8 mouse cellular contexts compared by ENCODE assay signal in genomic region chr13:21530781-21531201, GRCm38 (mm10). TPM values are rescaled to one million over a fixed set of nuclear protein-coding genes. Genes with fewer than 3 reads are reported as not detected.
DNase-seq lines count a peak whose midpoint lies in the region; ATAC-seq and TF ChIP-seq lines count a peak whose summit lies in the region.

TSS of gene Zkscan8 (minus strand) at chr13:21531120.

- no peaks in the 10 kb centered on the region for H3K79me3 ChIP-seq in C2C12 (ENCODE audit: low read depth)

- WGBS in heart, embryonic 12.5 days: under 1% methylated on average over 39 of the region's 39 CpGs
- 0% methylated on average over 39 of the region's 39 CpGs for WGBS in kidney, postnatal 0 days
- WGBS in liver, embryonic 11.5 days: under 1% methylated on average over 39 of the region's 39 CpGs
- 0% methylated on average over 39 of the region's 39 CpGs for WGBS in stomach, embryonic 14.5 days

- peaks cover 17% of the 10 kb centered on the region for H3K79me2 ChIP-seq in C2C12 (ENCODE audit: control insufficient read depth, insufficient read depth)

- ATAC-seq in heart, embryonic 12.5 days (ENCODE audit: insufficient number of reproducible peaks, low FRiP score): peak; percentile 93
- ATAC-seq in kidney, postnatal 0 days (replicated peaks; ENCODE audit: low FRiP score, low read depth): peak; percentile 98
- ATAC-seq in liver, embryonic 11.5 days (replicated peaks; ENCODE audit: low FRiP score): peak; percentile 99
- ATAC-seq in stomach, embryonic 14.5 days (ENCODE audit: insufficient number of reproducible peaks, insufficient read depth, low FRiP score, low read depth): peak; percentile 97

- peak within 1 kb of the TSS; percentile 69 for H3K4me2 ChIP-seq in heart, embryonic 12.5 days
- peak within 1 kb of the TSS; percentile 68 for H3K4me2 ChIP-seq in kidney, postnatal 0 days (ENCODE audit: low read length)
- H3K4me2 ChIP-seq in liver, embryonic 11.5 days: peak within 1 kb of the TSS; percentile 71
- H3K4me2 ChIP-seq in stomach, embryonic 14.5 days (replicated peaks; ENCODE audit: low read depth, low read length): peak within 1 kb of the TSS; percentile 64

- H3K27me3 ChIP-seq in C2C12 (ENCODE audit: control insufficient read depth, insufficient read depth, insufficient read length): no peaks in the 10 kb centered on the region
- peaks cover 14% of the 10 kb centered on the region for H3K27me3 ChIP-seq in erythroblast, embryonic 14.5 days (ENCODE audit: control insufficient read depth)
- H3K27me3 ChIP-seq in heart, embryonic 12.5 days (replicated peaks): no peaks in the 10 kb centered on the region
- H3K27me3 ChIP-seq in kidney, postnatal 0 days (ENCODE audit: insufficient read depth, low read length): no peaks in the 10 kb centered on the region
- no peaks in the 10 kb centered on the region; the same call in 1 of the 2 replicates for H3K27me3 ChIP-seq in liver, embryonic 11.5 days (replicated peaks; ENCODE audit: control insufficient read depth, insufficient read depth, low read length)
- no peaks in the 10 kb centered on the region for H3K27me3 ChIP-seq in stomach, embryonic 14.5 days (ENCODE audit: control insufficient read depth, insufficient read depth, low read length)

- peak; percentile 96 for DNase-seq in brain, embryonic 14.5 days (ENCODE audit: low read depth)
- peak; percentile 95 for DNase-seq in kidney, postnatal 0 days (ENCODE audit: low spot score)
- DNase-seq in liver, embryonic 11.5 days (ENCODE audit: low spot score): peak; percentile 91
- DNase-seq in naive thymus-derived CD4-positive, alpha-beta T cell, adult 2 months (ENCODE audit: low read depth): peak; percentile 88

- peak within 1 kb of the TSS; percentile 88 for H3K27ac ChIP-seq in heart, embryonic 12.5 days (ENCODE audit: poor library complexity, severe bottlenecking)
- peak within 1 kb of the TSS; percentile 97 for H3K27ac ChIP-seq in kidney, postnatal 0 days
- H3K27ac ChIP-seq in liver, embryonic 11.5 days (ENCODE audit: low read depth, low read length): peak within 1 kb of the TSS; percentile 87
- peak within 1 kb of the TSS; percentile 96 for H3K27ac ChIP-seq in stomach, embryonic 14.5 days (ENCODE audit: low read length)

- TF ChIP-seq CTCF in C2C12 (IDR thresholded peaks at IDR 0.05; ENCODE audit: control insufficient read depth, insufficient read depth, insufficient read length): no peak
- TF ChIP-seq CTCF in brain, embryonic 14.5 days (IDR thresholded peaks at IDR 0.05; ENCODE audit: borderline replicate concordance, extremely low read depth, insufficient read depth, insufficient read length): no peak
- TF ChIP-seq CTCF in kidney, postnatal 0 days (IDR thresholded peaks at IDR 0.05; ENCODE audit: low read depth): peak; percentile 22; the same call in 1 of the 2 replicates

- TF ChIP-seq POLR2A in brain, embryonic 14.5 days (IDR thresholded peaks at IDR 0.05; ENCODE audit: borderline replicate concordance, extremely low read depth, insufficient read depth, insufficient read length, poor library complexity, severe bottlenecking): peak; percentile 67

- no peaks in the 10 kb centered on the region for H3K36me3 ChIP-seq in C2C12 (ENCODE audit: control insufficient read depth, insufficient read depth)
- peaks cover 10% of the 10 kb centered on the region for H3K36me3 ChIP-seq in erythroblast, embryonic 14.5 days (ENCODE audit: control insufficient read depth)
- peaks cover 9% of the 10 kb centered on the region for H3K36me3 ChIP-seq in heart, embryonic 12.5 days
- 0 out of 2 replicates have a peak, but pooled peaks cover 11% of the 10 kb centered on the region for H3K36me3 ChIP-seq in kidney, postnatal 0 days (ENCODE audit: insufficient read depth, low read length)
- H3K36me3 ChIP-seq in liver, embryonic 11.5 days (ENCODE audit: control insufficient read depth, insufficient read depth, low read length): 0 out of 2 replicates have a peak, but pooled peaks cover 5% of the 10 kb centered on the region
- peaks cover 11% of the 10 kb centered on the region for H3K36me3 ChIP-seq in stomach, embryonic 14.5 days (ENCODE audit: control insufficient read depth, insufficient read depth, low read length)

- H3K4me1 ChIP-seq in erythroblast, embryonic 14.5 days (ENCODE audit: control insufficient read depth): peaks cover 16% of the 10 kb centered on the region
- H3K4me1 ChIP-seq in heart, embryonic 12.5 days (replicated peaks): peaks cover 4% of the 10 kb centered on the region; the same call in 1 of the 2 replicates
- peaks cover 2% of the 10 kb centered on the region; the same call in 1 of the 2 replicates for H3K4me1 ChIP-seq in kidney, postnatal 0 days (replicated peaks; ENCODE audit: insufficient read depth, low read length)
- H3K4me1 ChIP-seq in liver, embryonic 11.5 days (replicated peaks; ENCODE audit: control insufficient read depth, insufficient read depth, low read length): 0 out of 2 replicates have a peak, but pooled peaks cover 3% of the 10 kb centered on the region
- peaks cover 3% of the 10 kb centered on the region; the same call in 1 of the 2 replicates for H3K4me1 ChIP-seq in stomach, embryonic 14.5 days (ENCODE audit: control insufficient read depth, insufficient read depth, low read length)

- peak within 1 kb of the TSS; percentile 94 for H3K9ac ChIP-seq in heart, embryonic 12.5 days
- H3K9ac ChIP-seq in kidney, postnatal 0 days (ENCODE audit: low read depth, low read length): peak within 1 kb of the TSS; percentile 99
- H3K9ac ChIP-seq in liver, embryonic 11.5 days (ENCODE audit: low read depth, low read length): peak within 1 kb of the TSS; percentile 99
- H3K9ac ChIP-seq in stomach, embryonic 14.5 days (replicated peaks; ENCODE audit: low read depth, low read length): peak within 1 kb of the TSS; percentile 96

- H3K4me3 ChIP-seq in C2C12 (ENCODE audit: insufficient read depth, poor library complexity, severe bottlenecking): peak within 1 kb of the TSS; percentile 53
- H3K4me3 ChIP-seq in erythroblast, embryonic 14.5 days (replicated peaks): peak within 1 kb of the TSS; percentile 90
- H3K4me3 ChIP-seq in heart, embryonic 12.5 days: peak within 1 kb of the TSS; percentile 84
- peak within 1 kb of the TSS; percentile 92 for H3K4me3 ChIP-seq in kidney, postnatal 0 days (replicated peaks; ENCODE audit: low read depth, low read length)
- peak within 1 kb of the TSS; percentile 91 for H3K4me3 ChIP-seq in liver, embryonic 11.5 days (ENCODE audit: low read depth, low read length)
- peak within 1 kb of the TSS; percentile 86 for H3K4me3 ChIP-seq in stomach, embryonic 14.5 days (ENCODE audit: low read depth, low read length)

- peak within 1 kb of the TSS; percentile 98 for H3ac ChIP-seq in C2C12 (ENCODE audit: control insufficient read depth, insufficient read length, low read depth)

- H3K9me3 ChIP-seq in erythroblast, embryonic 14.5 days (ENCODE audit: control insufficient read depth, low read length): no peaks in the 10 kb centered on the region
- H3K9me3 ChIP-seq in heart, embryonic 12.5 days (replicated peaks): no peaks in the 10 kb centered on the region
- H3K9me3 ChIP-seq in kidney, postnatal 0 days (replicated peaks; ENCODE audit: low read length): no peaks in the 10 kb centered on the region
- no peaks in the 10 kb centered on the region for H3K9me3 ChIP-seq in liver, embryonic 11.5 days (ENCODE audit: control insufficient read depth, low read length)
- no peaks in the 10 kb centered on the region for H3K9me3 ChIP-seq in stomach, embryonic 14.5 days (ENCODE audit: control insufficient read depth, low read depth, low read length)

TF ChIP-seq in C2C12, 6 proteins besides CTCF, POLR2A, EP300 and RAD21:
- TF ChIP-seq CEBPB (IDR thresholded peaks at IDR 0.05; ENCODE audit: low read depth): no peak
- no peak for TF ChIP-seq FOSL1 (IDR thresholded peaks at IDR 0.05; ENCODE audit: insufficient read depth, low read length, poor library complexity, severe bottlenecking)
- no peak for TF ChIP-seq MAX (IDR thresholded peaks at IDR 0.05)
- TF ChIP-seq MYOD1 (IDR thresholded peaks at IDR 0.05; ENCODE audit: control insufficient read depth, insufficient read length, low read depth): no peak
- TF ChIP-seq USF1 (IDR thresholded peaks at IDR 0.05; ENCODE audit: low read depth): no peak
- TF ChIP-seq MYOG (IDR thresholded peaks at IDR 0.05; ENCODE audit: control insufficient read depth, extremely low read depth, insufficient read length): no peak

RNA-seq across cellular contexts. Expression of gene Zkscan8, which starts in this region (rescaled TPM):
- 0.97 TPM for polyA plus RNA-seq in C2C12 (2012; fragmentation: generic; extraction: Trizol)
- polyA plus RNA-seq in brain, embryonic 14.5 days (2012; rRNA removed): 11.4 and 12.0 TPM in 2 replicates
- polyA plus RNA-seq in erythroblast, embryonic 14.5 days (2012): 0.01 and 0.14 TPM in 2 replicates
- polyA plus RNA-seq in heart, embryonic 12.5 days (2016; fragmentation: Nextera tagmentation; extraction: Ambion mirVana): 6.6 and 6.8 TPM in 2 replicates
- 4.6 and 5.0 TPM in 2 replicates for polyA plus RNA-seq in kidney, postnatal 0 days (2015; fragmentation: Nextera tagmentation; extraction: Ambion mirVana)
- polyA plus RNA-seq in liver, embryonic 11.5 days (2014; fragmentation: Nextera tagmentation; extraction: Ambion mirVana): 5.1 and 5.7 TPM in 2 replicates
- polyA plus RNA-seq in stomach, embryonic 14.5 days (2014; fragmentation: Nextera tagmentation; extraction: Ambion mirVana): 11.5 and 11.6 TPM in 2 replicates

Comparison
In these comparisons a context has a peak if more than half of its experiments do, and no peak if none do; other contexts are left out.
1. Peak in every context shown above with its lines: DNase-seq, ATAC-seq, H3K4me3 ChIP-seq and H3K27ac ChIP-seq.